Mouse (Mus musculus): Measurements from ENCODE around the gene Gpsm2. TPM values are rescaled to one million over a fixed set of nuclear protein-coding genes. Genes with fewer than 3 reads are reported as not detected.

Gene Gpsm2
- polyA plus RNA-seq (2012; rRNA removed) = 4.8 and 5.0 TPM in 2 replicates

- Histone ChIP-seq H3K4me1 (ENCODE audit: control insufficient read depth, insufficient read depth, low read length) (peaks cover 10% of the 10 kb centered on the region), H3K27ac (ENCODE audit: control insufficient read depth, insufficient read depth, low read depth, low read length) (peak within 1 kb of the TSS; percentile 80), H3K27me3 (ENCODE audit: control insufficient read depth, insufficient read depth, low read length) (no peaks in the 10 kb centered on the region), H3K36me3 (ENCODE audit: control insufficient read depth, insufficient read depth, low read length) (no peaks in the 10 kb centered on the region), H3K4me3 (ENCODE audit: control insufficient read depth, low read depth, low read length) (peak within 1 kb of the TSS; percentile 94)
- peak; percentile 48 for TF ChIP-seq POLR2A (IDR thresholded peaks at IDR 0.05; ENCODE audit: control insufficient read depth, low read depth, low read length)
- no peak for TF ChIP-seq CTCF (IDR thresholded peaks at IDR 0.05; ENCODE audit: control insufficient read depth, insufficient read depth, insufficient replicate concordance, low read depth, low read length)
These were observed at the start of gene Gpsm2 for GRCm38 (mm10) chr3:108722036-108722872. Gene Gpsm2, minus strand, starts transcription at chr3:108722309.

- no peak overlapping the region for H3K27ac ChIP-seq (ENCODE audit: control insufficient read depth, insufficient read depth, low read depth, low read length)
- TF ChIP-seq POLR2A (IDR thresholded peaks at IDR 0.05; ENCODE audit: control insufficient read depth, low read depth, low read length) (no peak), CTCF (IDR thresholded peaks at IDR 0.05; ENCODE audit: control insufficient read depth, insufficient read depth, insufficient replicate concordance, low read depth, low read length) (no peak)
- H3K4me1 ChIP-seq (ENCODE audit: control insufficient read depth, insufficient read depth, low read length) = peaks cover 6% of the 10 kb centered on the region; the same call in 1 of the 2 replicates
- no peaks in the 10 kb centered on the region for H3K27me3 ChIP-seq (ENCODE audit: control insufficient read depth, insufficient read depth, low read length)
- H3K36me3 ChIP-seq (ENCODE audit: control insufficient read depth, insufficient read depth, low read length) = no peaks in the 10 kb centered on the region
- no peak overlapping the region for H3K4me3 ChIP-seq (ENCODE audit: control insufficient read depth, low read depth, low read length)
These were observed 48.7 kb upstream of the Gpsm2 start for GRCm38 (mm10) chr3:108770725-108771368.

- Histone ChIP-seq H3K36me3 (ENCODE audit: control insufficient read depth, insufficient read depth, low read length) (no peaks in the 10 kb centered on the region), H3K27ac (ENCODE audit: control insufficient read depth, insufficient read depth, low read depth, low read length) (no peak overlapping the region), H3K4me3 (ENCODE audit: control insufficient read depth, low read depth, low read length) (no peak overlapping the region), H3K4me1 (ENCODE audit: control insufficient read depth, insufficient read depth, low read length) (peaks cover 6% of the 10 kb centered on the region; the same call in 1 of the 2 replicates), H3K27me3 (ENCODE audit: control insufficient read depth, insufficient read depth, low read length) (no peaks in the 10 kb centered on the region)
- TF ChIP-seq CTCF (IDR thresholded peaks at IDR 0.05; ENCODE audit: control insufficient read depth, insufficient read depth, insufficient replicate concordance, low read depth, low read length) (no peak), POLR2A (IDR thresholded peaks at IDR 0.05; ENCODE audit: control insufficient read depth, low read depth, low read length) (no peak)
These were observed 47.4 kb upstream of the Gpsm2 start for GRCm38 (mm10) chr3:108769547-108769946.

- H3K36me3 ChIP-seq (ENCODE audit: control insufficient read depth, insufficient read depth, low read length) = no peaks in the 10 kb centered on the region
- TF ChIP-seq CTCF (IDR thresholded peaks at IDR 0.05; ENCODE audit: control insufficient read depth, insufficient read depth, insufficient replicate concordance, low read depth, low read length) (no peak), POLR2A (IDR thresholded peaks at IDR 0.05; ENCODE audit: control insufficient read depth, low read depth, low read length) (no peak)
- no peaks in the 10 kb centered on the region for H3K27me3 ChIP-seq (ENCODE audit: control insufficient read depth, insufficient read depth, low read length)
These were observed 45.3 kb upstream of the Gpsm2 start for GRCm38 (mm10) chr3:108767416-108767815.

GRCm38 (mm10) chr3:108766943-108767342 is 44.8 kb upstream of the Gpsm2 start:
- H3K27ac ChIP-seq (ENCODE audit: control insufficient read depth, insufficient read depth, low read depth, low read length) = no peak overlapping the region
- no peaks in the 10 kb centered on the region for H3K27me3 ChIP-seq (ENCODE audit: control insufficient read depth, insufficient read depth, low read length)
- H3K4me3 ChIP-seq (ENCODE audit: control insufficient read depth, low read depth, low read length) = no peak overlapping the region
- no peaks in the 10 kb centered on the region for H3K4me1 ChIP-seq (ENCODE audit: control insufficient read depth, insufficient read depth, low read length)
- TF ChIP-seq POLR2A (IDR thresholded peaks at IDR 0.05; ENCODE audit: control insufficient read depth, low read depth, low read length) (no peak), CTCF (IDR thresholded peaks at IDR 0.05; ENCODE audit: control insufficient read depth, insufficient read depth, insufficient replicate concordance, low read depth, low read length) (no peak)
- H3K36me3 ChIP-seq (ENCODE audit: control insufficient read depth, insufficient read depth, low read length) = no peaks in the 10 kb centered on the region

More at GRCm38 (mm10) chr3:108767416-108767815, 45.3 kb upstream of the Gpsm2 start:
- no peak overlapping the region for H3K27ac ChIP-seq (ENCODE audit: control insufficient read depth, insufficient read depth, low read depth, low read length)
- H3K4me1 ChIP-seq (ENCODE audit: control insufficient read depth, insufficient read depth, low read length) = peaks cover 4% of the 10 kb centered on the region; the same call in 1 of the 2 replicates
- H3K4me3 ChIP-seq (ENCODE audit: control insufficient read depth, low read depth, low read length) = no peak overlapping the region

GRCm38 (mm10) chr3:108765476-108765875 is 43.4 kb upstream of the Gpsm2 start:
- no peaks in the 10 kb centered on the region for H3K4me1 ChIP-seq (ENCODE audit: control insufficient read depth, insufficient read depth, low read length)
- H3K27me3 ChIP-seq (ENCODE audit: control insufficient read depth, insufficient read depth, low read length) = no peaks in the 10 kb centered on the region

GRCm38 (mm10) chr3:108764976-108765375 is 42.9 kb upstream of the Gpsm2 start:
- Histone ChIP-seq H3K27ac (ENCODE audit: control insufficient read depth, insufficient read depth, low read depth, low read length) (no peak overlapping the region), H3K27me3 (ENCODE audit: control insufficient read depth, insufficient read depth, low read length) (no peaks in the 10 kb centered on the region), H3K4me1 (ENCODE audit: control insufficient read depth, insufficient read depth, low read length) (no peaks in the 10 kb centered on the region), H3K36me3 (ENCODE audit: control insufficient read depth, insufficient read depth, low read length) (no peaks in the 10 kb centered on the region), H3K4me3 (ENCODE audit: control insufficient read depth, low read depth, low read length) (no peak overlapping the region)
- no peak for TF ChIP-seq POLR2A (IDR thresholded peaks at IDR 0.05; ENCODE audit: control insufficient read depth, low read depth, low read length)

More at GRCm38 (mm10) chr3:108765476-108765875, 43.4 kb upstream of the Gpsm2 start:
- H3K4me3 ChIP-seq (ENCODE audit: control insufficient read depth, low read depth, low read length) = no peak overlapping the region
- H3K36me3 ChIP-seq (ENCODE audit: control insufficient read depth, insufficient read depth, low read length) = no peaks in the 10 kb centered on the region
- TF ChIP-seq CTCF (IDR thresholded peaks at IDR 0.05; ENCODE audit: control insufficient read depth, insufficient read depth, insufficient replicate concordance, low read depth, low read length) (no peak), POLR2A (IDR thresholded peaks at IDR 0.05; ENCODE audit: control insufficient read depth, low read depth, low read length) (no peak)
- no peak overlapping the region for H3K27ac ChIP-seq (ENCODE audit: control insufficient read depth, insufficient read depth, low read depth, low read length)

Data from testis, adult 2 months (tissue).